Mouse (Mus musculus) retina, postnatal 7 days (tissue): ENCODE data around the gene Ankrd33.
"Not testable (repeated sequence)": the region's sequence is repeated elsewhere in the genome, so short reads cannot be mapped to it uniquely, and the experiment has no call there.

Source experiments
- DNase-seq: peaks from one replicate; pipeline ENCODE4 v3.0.0-alpha.2; 2012; ENCODE audit warnings: low read depth, low spot score

The Ankrd33 gene

DNA sequence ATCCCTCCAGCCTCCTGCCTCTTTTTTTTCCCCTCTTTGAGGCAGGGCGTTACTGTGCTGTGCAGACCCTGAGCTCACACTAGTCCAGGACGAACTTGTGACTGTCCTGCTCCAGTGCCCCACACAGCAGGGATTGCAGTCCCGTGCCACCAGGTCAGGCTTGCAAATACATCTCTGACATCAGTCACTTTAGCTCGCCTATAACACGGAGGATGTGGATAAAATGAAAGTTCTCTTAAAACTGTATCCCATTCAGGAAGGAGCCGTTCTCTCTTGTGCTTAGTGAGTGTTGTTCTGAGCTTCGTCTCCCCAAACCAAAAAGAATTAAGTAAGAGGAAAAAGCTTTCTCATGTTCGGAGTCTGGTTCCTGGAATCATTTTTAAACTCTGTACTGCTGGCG, 29.1 kb upstream of the Ankrd33 start:
- no peak for DNase-seq

DNA sequence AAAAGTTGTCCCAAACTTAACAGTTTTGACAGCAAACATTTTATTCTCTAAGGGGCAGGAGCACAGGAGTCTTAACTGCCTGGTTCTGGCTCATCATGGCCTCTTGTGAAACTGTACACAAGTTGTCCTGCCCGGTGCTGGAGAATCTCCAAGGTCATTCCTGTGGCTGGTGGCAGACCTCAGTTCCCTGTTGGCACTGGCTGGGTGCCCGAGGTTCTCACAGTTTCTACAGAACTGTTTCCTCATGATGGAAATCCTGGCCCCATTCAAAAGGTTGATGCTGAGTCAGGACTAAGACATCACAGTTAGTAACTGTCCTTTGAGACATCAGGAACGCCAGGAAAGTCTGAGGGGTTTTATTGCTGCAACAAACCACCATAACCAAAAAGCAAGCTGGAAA, 28.6 kb upstream of the Ankrd33 start:
- DNase-seq: no peak

DNA sequence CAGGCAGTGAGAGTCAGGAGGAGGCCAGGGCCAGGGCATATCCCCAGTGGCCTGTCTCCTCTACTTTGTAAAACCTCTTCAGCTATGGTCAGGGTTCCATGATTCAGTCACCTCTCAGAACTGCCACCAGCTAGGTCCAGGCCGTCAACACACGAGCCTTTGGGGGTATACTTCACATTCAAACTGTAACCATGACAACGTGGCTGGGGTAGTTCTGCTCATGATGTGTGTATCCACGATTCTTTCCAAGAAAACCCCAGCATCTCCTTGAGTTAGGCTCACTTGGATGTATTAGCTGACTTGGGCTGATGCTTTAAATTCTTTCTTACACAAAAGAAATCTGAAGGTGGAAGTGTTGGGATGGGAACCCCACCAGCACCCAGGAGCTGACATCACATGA, 27.3 kb upstream of the Ankrd33 start:
- DNase-seq: no peak

DNA sequence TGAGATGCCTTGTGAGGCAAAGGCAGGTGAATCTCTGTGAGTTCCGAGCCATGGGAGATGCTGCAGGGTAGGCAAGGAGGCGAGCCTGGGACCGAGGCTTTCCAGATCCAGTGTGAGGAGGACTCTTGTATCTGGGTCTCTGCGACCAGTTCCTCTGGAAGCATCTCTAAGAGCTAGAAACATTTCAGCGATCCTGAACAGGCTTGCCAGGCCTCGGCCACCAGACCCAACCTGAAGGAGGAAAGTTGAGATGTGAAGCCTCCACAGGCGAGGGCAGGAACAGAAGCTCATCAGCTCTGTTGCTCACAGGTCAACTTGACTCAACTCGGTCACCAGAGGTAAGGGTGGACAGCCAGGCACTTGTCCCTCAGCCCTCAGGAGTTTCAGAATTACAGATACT, 24.0 kb upstream of the Ankrd33 start:
- DNase-seq: no peak

DNA sequence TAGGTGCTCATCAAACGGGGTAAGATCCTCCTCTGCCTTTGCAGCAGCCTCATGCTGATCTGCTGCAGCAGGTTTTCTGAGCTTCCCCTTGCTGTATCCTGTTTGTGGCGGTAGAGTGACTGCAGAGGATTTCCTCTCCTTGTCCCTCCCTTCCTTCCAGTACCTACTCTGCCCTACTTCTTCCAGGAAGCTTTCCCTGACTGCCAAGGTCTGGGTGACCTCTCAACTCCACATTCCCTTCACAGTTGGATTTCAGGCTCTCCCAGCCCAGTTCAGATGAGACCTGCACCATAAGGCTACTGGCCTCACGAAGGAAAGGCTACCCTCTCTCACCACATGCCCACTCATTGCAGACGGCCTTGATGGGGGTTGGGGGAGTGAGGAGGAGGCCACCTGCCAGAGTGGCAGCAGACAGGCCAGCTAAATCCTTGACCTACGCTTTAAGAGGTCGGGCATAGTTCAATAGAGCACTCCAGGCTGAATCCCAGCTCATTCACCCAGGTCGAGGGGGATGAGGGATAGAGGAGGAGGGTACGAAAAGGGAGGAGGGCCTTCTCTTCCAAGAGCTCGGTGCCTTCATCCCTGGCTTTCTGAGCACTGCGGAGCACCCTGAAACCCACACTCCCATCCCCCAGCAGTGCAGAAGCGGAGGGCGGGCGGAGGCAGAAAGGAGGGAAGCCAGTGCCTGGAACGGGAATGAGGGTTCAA, 23.3 kb upstream of the Ankrd33 start:
- no peak for DNase-seq

DNA sequence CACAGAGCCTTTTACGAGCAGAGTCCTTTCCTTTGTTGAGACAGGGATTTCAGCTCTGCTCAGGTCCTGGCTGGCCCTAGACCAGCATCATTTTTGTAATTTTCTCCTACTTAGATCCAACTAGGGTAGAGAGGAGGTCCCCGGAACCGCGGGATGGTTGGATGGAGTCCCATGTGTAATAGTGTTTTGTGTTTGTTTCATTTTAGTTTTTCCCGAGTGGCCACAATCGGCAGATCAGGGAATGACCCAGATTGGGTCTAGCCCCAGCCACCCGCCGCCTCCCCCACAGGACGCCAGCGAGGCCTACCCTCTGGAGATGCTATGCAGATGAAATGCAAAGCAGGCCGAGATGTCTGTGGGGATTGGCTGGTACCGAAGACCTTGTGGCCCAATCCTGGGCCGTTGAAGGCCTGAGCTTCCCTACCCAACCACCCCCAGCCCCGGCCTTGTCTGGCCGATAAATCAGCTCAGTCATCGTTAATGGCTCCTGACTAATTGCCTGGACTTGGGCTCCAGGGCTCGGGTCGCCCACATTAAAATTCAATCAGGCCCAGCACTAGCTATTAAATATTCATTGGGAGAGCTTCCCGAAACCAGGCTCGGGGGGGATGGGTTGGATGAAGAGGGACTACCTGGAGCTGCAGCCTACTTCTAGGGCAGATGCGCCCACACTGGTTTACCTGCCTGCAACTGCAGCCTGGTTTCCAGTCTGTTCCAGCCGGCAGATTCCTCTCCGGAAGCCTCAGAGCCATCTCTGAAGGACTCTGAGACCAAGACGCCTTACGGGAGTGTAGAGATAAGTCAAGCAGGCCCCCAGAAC, 22.5 kb upstream of the Ankrd33 start:
- no peak for DNase-seq

DNA sequence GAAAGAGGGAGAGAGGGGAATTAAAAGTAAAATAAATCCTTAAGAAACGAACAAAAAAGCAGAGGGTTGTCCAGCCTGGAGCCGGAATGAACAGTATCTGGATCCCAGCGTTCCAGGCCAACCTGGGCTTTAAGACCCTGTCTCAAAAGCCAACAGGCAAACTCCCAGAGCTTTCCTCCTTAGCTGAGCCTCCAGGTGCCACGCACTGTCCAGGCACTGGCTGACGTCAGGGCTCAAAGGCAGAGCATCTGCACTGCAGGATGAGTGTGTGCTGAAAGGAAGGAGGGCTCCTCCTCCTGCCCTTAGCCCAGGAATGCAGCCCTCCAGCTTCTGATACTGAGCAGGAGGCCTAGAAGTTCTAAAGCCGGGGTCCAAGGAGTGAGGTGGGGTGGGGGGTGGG, 21.6 kb upstream of the Ankrd33 start:
- DNase-seq: no peak

DNA sequence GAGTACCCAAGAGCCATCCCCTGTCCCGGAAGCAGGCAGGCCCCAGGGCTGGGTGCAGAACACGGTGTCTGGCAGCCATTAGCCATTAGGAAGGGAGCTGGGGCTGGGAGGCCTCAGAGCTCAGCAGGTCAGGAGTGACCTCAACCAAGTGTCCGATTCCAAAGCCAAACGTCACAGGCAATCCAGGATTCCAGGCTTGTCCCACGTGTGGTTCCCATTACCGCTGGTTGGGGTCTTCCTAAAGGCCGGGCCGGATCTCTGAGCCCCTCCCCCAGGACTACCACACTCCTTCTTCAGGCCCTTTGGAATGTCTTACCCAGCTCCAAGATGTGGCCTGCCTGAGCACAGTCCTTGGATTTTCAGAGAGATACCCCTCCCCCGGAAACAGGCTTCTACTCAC, 20.6 kb upstream of the Ankrd33 start:
- no peak for DNase-seq

DNA sequence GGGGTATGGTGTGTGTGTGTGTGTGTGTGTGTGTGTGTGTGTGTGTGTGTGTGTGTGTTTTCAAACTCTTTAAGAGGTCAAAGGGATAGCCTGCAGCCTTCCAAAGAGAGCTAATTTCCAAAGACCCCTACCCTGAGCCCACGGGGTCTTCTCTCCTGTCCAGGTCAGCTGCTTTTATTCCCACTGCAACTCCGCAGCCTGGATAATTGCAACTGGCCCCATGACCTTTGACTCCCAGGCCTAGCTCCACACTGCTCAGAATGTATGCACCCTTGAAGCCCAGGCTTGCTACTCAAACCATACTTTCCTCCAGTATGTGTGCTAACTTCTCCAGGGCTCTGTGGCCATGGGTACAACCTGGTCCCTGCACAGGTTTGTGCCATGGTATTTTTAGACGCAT, 20.2 kb upstream of the Ankrd33 start:
- DNase-seq: no peak

DNA sequence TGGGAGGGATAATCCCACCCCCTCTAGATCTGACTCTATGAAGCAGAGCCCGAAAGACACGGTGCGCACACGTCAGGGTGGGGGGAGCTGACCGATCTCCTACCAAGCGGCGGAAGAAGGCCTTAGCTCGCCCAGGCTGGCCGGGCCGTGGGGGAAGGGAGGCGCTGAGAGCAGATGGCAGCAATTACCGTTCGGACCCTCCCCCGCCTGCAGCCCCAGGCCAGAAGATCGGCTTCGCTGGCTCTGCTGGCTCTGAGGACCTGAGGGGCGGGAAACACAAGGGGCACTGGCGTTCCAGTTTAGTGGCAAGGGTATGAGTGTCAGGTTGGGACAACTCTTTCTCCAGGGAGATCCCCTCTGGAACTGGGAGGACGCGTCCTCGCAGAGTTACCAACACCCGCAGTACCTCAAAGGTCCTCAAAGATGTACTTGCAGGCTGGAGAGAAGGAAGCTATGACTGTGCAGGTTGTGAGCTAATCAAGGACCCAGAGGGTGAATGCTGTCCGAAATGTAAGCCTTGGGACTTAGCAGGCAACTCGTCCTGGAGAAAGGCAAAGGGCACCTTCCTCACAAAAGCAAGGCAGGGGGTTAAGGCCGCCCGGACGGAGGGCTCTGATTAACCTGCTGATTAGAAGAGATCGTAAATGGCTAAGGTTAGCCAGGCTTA, 17.4 kb upstream of the Ankrd33 start:
- no peak for DNase-seq

DNA sequence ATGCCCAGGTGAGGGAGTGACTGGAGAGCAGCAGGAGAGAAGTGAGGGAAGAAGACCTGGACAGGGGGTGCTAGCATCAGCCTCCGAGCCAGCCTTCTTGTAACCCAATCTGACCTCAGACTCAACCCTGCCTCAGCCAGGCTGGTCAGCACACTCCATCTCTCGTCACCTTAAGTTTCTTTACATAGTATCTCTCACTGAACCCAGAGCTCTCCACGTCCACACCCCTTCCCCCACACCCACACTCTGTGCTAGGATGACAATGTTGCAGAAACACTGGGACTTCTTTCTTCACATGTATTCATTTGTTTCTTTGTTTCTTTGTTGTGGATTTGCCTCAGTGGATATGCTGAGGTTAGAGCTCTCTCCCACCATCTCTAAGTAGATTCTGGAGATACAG, 14.6 kb upstream of the Ankrd33 start:
- DNase-seq: no peak

DNA sequence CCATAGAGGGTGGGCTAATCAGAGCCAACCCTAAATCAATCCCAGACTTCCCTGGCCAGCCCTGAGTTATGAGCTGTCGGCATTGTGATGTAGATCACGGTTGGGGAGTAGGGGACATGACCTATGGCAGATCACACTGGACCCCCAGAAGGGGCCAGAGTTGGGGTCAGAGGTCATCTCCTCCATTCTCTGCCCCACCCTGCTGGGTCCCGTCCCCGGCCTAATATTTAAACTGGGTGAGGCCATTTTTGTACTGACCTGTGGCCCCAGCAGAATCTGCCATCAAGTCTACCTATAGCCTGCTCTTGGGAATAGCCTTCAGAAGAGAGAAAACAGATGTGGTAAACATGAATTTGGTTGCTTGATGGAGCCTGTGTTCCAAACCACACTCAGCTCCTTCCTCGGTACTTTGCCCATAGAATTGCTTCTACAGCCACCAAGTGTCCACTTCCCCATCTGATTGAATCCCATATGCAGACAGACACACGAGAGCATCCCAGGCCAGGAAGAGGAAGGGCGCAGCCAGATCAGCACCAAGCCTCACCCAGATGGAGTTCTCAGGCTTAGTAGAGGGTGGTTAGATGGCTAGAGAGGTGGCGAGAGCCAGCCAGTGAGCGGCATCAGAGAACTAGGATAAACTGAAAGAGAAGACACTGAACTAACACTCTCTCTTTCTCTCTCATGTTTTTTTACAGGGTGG, 11.8 kb upstream of the Ankrd33 start:
- DNase-seq: no peak

DNA sequence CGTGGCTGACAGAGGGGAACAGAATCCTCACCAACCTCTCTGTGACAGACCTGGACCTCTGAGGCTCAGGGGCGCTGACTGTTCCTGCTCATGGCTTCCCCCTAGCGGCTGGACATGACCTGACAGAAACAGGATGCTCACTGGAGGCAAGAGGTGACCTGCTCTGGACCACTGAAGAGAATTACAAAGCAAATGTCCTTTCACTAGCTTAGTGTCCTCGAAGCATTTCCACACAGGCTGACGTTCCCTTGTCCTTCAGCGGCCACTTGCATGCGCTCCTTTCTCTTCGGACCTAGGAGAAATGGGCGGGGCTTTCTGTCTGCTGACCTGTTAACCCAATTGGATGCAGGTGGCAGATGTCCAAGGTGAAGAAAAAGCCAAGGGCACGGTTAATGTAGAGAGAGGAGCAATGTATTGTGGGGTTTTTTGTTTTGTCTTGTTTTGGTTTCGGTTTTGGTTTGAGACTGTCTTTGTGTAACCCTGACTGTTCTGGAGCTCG, 10.0 kb upstream of the Ankrd33 start:
- peak; percentile 76 for DNase-seq

DNA sequence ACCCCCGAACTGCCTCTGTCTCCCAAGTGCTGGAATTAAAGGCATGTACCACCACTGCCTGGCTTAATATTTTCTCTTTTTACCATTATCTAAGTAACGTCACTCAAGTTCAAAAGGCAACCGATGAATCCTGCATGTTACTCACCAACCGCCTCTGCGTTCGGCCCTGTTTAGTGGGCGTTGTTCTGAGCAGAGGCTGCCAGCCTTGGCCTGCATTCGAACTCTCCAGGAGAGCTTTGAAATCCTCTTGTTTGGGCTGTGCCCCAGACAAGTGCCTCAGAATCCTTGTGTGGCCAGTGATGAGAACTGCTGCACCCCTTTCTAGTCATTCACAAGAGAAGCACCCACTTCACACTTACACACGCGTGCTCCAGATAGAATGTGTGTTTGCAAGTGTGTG, 9.5 kb upstream of the Ankrd33 start:
- DNase-seq: no peak

DNA sequence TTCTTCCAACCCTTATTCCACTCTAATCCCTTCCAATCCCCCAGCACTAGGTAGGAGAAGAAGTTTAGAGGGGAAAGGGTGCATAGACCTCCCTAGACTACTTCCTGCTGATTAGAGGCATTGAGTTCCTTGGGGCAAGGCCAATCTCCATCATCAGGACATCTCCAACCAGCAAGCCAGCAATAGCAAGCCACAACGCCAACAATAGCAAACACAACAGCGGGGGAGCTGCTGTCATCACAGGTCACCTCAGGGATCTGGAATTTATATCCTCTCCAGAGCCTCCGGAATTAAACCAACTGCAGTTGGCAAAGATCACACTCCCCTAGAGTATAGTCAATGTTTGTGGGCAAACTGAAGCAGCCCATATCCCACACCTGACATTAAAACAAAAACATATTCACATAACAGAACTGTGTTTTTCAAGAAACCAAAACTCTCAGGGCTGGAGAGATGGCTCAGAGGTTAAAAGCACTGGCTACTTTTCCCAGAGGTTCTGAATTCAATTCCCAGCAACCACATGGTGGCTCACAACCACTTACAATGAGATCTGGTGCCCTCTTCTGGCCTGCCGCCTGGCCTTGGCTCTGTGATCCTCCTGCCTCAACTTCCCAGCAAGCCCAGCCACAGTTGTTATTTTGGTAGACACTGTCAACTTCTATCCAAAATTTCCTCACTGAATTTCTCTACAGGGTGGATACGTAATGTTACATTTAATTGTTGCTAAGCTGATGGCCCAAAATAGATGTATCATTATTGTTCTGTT, 7.5 kb upstream of the Ankrd33 start:
- DNase-seq: no peak

DNA sequence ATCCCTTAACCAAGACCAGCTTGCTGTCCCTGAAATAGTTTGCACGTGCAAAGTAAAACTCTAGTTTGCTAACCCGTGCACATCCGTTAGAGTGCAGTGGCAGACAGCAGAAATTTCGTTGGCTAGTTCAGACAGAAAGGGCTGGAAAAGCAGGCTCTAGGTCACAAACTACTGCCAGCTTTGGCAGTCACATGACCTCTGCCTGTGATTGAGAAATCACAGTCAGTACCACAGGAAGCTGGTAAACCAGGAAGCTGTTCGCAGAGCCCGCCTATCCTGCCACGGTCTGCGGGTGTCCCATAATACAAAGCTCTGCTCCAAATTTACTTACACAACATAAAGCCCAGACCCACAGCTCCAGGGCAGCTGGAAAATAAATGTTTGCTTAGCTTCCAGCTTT, 2.4 kb upstream of the Ankrd33 start:
- DNase-seq: no peak

DNA sequence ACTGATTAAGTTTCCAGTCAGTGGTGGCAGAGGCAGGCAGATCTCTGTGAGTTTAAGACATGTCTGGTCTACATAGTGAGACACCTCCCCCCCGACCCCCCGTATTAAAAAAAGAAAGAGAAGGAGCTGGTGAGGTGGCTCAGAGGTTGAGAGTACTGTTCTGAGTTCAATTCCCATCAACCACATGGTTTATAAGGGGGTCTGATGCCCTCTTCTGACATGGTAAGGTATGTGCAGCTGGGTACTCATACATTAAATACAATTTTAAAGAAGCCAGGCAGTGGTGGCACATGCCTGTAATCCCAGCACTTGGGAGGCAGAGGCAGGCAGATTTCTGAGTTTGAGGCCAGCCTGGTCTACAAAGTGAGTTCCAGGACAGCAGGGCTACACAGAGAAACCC, 1.8 kb upstream of the Ankrd33 start:
- DNase-seq: not testable (repeated sequence)

DNA sequence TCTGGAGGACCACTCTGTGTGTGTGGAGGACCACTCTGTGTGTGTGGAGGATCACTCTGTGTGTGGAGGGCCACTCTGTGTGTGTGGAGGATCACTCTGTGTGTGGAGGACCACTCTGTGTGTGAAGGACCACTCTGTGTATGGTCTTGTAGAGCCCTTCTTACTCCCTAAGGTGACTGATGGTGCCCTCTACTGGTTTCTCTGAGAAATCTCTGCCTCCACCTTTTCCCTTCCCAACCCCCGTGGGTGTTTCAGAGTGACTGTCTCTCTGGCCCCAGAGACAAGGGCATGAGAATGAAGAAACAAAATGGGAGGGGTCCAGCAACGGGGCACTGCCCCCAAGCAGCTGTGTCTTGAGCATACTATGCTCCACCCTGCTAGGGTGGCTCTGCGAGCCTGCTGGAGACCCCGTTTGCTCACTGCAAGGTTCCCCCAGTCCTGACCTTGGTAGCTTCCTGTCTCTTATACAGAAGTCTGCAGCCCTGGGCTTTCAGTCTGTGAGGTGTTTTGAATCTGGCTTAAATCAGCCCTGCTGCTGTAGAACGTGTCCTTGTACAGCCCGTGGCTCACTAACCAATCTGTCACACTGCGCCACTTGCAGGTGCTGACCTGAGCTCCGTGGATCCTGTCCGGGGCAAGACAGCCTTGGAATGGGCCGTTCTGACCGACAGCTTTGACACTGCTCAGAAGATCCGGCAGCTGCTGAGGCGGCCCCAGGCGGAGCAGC, 3.0 kb downstream of the Ankrd33 start:
- peak; percentile 49 for DNase-seq

DNA sequence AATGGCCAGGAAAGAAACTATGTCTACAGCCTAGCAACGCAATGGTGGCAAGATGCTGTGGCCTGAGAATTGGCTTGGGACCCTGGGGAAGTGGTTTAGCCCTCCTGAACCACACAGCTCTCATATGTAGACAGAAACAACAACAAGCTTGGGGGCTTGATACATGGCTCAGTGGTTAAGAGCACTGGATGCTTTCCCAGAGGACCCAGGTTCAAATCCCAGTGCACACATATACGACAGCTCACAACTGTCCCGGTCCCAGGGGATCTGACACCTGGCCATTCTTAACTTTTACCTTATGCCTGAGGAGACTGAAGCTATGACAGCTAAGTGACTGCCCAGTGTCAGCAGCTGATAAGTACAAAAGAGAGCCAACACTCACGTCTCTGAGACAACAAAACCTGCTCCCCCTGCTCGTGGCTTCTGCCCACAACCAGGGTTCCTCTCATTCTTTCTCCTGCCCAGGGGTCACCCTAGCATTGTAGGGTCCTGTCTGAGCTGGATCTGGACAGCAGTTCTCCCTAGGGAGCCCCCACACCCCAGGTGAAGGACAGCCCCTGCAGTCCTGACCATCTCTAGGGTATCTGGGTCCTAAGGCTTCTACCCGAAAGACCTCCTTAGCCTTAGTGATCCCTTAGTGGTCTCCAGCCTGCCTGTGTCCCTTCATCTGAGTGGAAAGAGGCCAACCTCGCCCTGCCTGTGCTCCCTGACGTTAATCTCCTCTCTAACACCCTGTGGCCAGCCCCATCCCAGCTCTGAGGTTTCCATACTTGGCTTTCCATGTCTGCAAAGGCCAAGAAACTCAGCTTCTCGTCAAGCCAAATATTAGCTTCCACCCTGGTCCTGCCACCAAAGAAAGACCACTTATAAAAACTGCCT, 6.1 kb downstream of the Ankrd33 start:
- DNase-seq: no peak

DNA sequence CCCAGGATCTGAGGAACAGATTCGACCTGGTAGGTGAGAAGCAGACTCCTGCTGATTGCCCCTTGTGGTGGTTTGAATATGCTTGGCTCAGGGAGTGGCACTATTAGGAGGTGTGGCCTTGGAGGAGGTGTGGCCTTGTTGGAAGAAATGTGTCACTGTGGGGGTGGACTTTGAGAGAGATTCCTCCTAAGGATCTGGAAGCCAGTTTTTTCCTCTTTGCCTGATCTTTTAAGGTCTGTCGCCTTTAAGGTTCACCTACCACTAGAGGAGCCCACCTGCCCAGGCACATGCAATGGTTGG, 6.7 kb downstream of the Ankrd33 start:
- DNase-seq: no peak
